Mouse (Mus musculus) fat pad, adult 2 months (tissue): ENCODE measurements around the gene Slc25a3.

Experiments used
- DNase-seq: peaks from one replicate; pipeline ENCODE4 v3.0.0-alpha.2; 2011; ENCODE audit warnings: low read depth, low spot score; ENCODE audit errors: extremely low read depth

The Slc25a3 gene

DNA sequence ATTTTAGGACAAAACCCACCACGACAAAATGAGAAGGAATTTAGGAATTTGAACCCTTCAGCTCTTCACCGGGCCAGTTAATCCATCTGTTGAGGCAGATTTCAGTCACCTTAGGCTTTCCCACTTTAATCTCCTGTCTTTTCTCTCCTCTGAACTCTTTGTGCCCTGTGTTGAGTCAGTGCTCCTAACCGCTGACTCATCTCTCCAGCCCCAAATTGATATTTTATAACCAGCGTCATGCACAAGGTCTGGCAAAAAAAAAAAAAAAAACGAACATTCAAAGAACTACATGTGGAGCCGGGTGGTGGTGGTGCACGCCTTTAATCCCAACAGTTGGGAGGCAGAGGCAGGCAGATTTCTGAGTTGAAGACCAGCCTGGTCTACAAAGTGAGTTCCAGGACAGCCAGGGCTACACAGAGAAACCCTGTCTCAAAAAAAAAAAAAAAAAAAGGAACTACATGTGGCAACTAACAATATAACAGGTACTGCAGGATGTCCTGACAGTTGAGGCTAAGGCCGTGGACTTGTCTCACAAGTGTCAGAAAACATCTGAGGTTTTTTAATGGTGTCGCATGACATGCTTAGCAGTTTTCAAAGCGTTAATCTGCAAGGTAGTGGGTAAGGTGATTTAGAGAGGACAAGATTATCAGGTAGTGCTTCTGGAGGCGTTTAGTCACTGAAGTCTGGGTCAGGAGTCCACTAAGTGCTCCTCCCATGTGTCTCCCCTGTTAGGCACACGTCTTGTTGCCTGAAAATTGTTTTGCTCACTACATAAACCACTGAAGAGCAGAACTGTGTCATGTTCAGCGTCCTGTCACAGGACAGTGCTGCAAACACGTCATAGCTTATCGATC, 29.4 kb downstream of the Slc25a3 start:
- no peak for DNase-seq

- DNase-seq = no peak
These were observed 31.0 kb downstream of the Slc25a3 start for GRCm38 (mm10) chr10:91092812-91093211.

DNA sequence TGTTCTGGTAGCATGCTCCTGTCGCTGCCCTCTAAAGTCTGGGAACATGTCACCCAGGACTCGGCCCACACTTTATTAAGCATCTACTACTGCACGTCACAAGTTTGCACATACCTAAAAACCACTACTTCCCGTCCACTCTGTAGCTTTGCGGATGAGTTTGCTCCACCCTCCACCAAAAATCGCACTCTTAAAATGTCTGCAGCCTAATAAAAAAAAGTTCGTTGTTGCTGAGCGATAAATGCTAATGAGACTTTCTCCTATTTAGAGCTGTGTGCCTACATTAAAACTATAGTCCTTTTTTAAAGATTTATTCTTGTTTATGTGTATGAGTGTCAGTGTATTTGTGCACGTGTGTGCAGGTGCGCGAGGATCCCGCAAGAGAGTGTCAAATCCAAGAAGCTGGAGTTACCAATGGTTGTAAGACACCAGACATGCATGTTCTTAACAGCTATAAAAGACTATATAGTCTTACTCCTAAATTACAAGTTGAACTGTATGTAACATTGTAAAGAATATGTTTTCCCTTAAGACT, 40.4 kb downstream of the Slc25a3 start:
- no peak for DNase-seq

GRCm38 (mm10) chr10:91082550-91083392, 41.1 kb downstream of the Slc25a3 start, which contains the start of the genes Apaf1 and Ikbip:
Gene Apaf1 (minus strand): TSS chr10:91082770.
Gene Ikbip (plus strand): TSS chr10:91082940.
- DNase-seq = peak; percentile 46

DNA sequence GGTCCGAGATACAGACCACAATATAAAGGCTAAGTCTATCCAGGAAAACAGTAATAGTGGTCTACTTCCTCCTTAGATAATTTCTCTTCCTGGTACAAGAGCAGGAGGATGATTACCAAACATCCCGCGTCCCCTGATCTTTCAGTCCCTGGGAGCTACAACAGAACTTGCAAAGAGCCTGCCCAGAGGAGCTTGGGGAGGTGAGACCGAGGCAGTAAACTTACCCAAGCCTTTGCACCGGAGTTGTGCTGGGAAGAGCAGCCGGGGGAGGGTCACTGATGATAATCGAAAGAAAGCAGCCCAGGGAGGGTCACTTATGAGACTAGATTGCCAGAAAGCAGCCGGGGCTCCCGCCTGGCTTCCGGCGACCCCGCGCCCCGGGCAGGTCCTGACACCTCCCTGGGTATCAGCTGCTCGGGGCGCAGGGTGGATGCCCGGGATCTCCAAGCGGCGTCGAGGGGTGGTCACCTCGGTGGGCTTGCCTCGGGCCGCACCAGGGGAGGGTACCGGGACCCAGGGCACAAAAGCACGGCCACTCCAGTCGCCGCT, 41.8 kb downstream of the Slc25a3 start:
- no peak for DNase-seq

DNA sequence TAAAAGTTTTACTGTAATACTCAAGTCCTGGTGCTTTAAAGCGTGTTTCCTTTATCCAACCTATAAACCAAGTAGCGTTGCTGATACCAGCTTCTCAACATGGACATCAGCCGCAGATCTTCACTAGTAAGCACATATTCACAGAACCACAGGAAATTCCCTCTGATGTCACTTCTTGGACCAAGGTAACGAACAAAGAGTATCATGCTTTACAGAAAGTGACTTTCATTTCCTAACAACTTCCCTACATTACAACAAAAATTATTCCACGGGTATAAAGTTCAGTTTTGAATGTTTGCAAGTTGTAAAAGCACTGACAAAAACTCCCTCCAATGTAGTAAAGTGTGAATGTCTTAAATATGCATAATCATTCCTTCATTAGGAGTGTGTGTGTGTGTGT, 43.3 kb downstream of the Slc25a3 start:
- DNase-seq = no peak

DNA sequence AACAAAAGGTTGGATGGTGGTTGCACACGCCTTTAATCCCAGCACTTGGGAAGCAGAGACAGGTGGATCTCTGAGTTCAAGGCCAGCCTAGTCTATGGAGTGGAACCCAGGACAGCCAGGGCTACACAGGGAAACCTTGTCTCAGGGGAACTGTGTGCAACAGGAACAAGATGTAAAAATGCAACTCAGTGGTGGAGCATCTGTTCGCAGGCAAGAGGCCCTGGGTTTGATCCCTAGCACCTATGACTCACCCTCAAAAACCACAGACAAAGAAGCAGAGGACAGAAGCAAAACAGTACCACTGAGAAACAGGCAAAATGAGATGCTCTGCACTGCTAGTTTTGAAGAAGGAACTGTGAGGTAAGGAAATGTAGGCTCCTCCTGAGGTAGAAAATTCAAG, 47.2 kb downstream of the Slc25a3 start:
- no peak for DNase-seq

- DNase-seq = peak; percentile 28
These were observed 50.5 kb downstream of the Slc25a3 start for GRCm38 (mm10) chr10:91073345-91073744.

- no peak for DNase-seq
These were observed 52.1 kb downstream of the Slc25a3 start for GRCm38 (mm10) chr10:91071768-91072167.
